Mouse (Mus musculus) lung, embryonic 16.5 days (tissue): Measurements from ENCODE around the gene Gng10. TPM values are rescaled to one million over a fixed set of nuclear protein-coding genes. Genes with fewer than 3 reads are reported as not detected.
A peak's percentile ranks its signal among the peaks of the same experiment; 100 is the strongest.

Experiments
- ATAC-seq: fragments of 200-750 bp; cut with Nextera tagmentation; 2 replicates; pipeline ENCODE4 v1.8.0; 2017; ENCODE audit warnings: low read depth, mild to moderate bottlenecking, moderate library complexity
- H3K27ac ChIP-seq: fragments of 300-500 bp; sonication (generic); 2 replicates; pipeline ENCODE4 v1.5.1; 2014; ENCODE audit warnings: mild to moderate bottlenecking, control low read depth, low read length
- H3K27me3 ChIP-seq: fragments of 300-500 bp; sonication (generic); 2 replicates; pipeline ENCODE4 v1.6.1; 2014; ENCODE audit warnings: low read depth, low read length, mixed read lengths; ENCODE audit not compliant: control insufficient read depth, insufficient read depth
- H3K36me3 ChIP-seq: fragments of 300-500 bp; sonication (generic); 2 replicates; pipeline ENCODE4 v1.6.1; 2014; ENCODE audit warnings: low read length; ENCODE audit not compliant: control insufficient read depth, insufficient read depth
- H3K4me1 ChIP-seq: fragments of 300-500 bp; sonication (generic); replicated peaks from 2 replicates; pipeline ENCODE4 v1.6.1; 2014; ENCODE audit warnings: low read length, mixed read lengths; ENCODE audit not compliant: control insufficient read depth, insufficient read depth
- H3K4me2 ChIP-seq: fragments of 300-500 bp; sonication (generic); 2 replicates; pipeline ENCODE4 v1.6.1; 2014; ENCODE audit warnings: low read depth, low read length, control low read depth
- H3K4me3 ChIP-seq: fragments of 300-500 bp; sonication (generic); 2 replicates; pipeline ENCODE4 v1.5.1; 2014; ENCODE audit warnings: mild to moderate bottlenecking, low read length, control low read depth
- H3K9ac ChIP-seq: fragments of 300-500 bp; sonication (generic); 2 replicates; pipeline ENCODE4 v1.6.1; 2014; ENCODE audit warnings: low read length, control low read depth
- H3K9me3 ChIP-seq: fragments of 300-500 bp; sonication (generic); 2 replicates; pipeline ENCODE4 v1.6.1; 2016; ENCODE audit warnings: low read length; ENCODE audit not compliant: control insufficient read depth
- WGBS: fragments of 180-500 bp; shearing (Covaris S2); extraction: QIAGEN DNeasy Blood & Tissue Kit; methylation state at CpG from one replicate; pipeline ENCODE4 v1.1.7; 2014; 5-methylcytosine and 5-hydroxymethylcytosine counted together
- polyA plus RNA-seq: library from polyadenylated mRNA; unstranded; fragments of >200 nt; fragmentation: Nextera tagmentation; extraction: Ambion mirVana; gene quantifications from 2 replicates; pipeline ENCODE4 v1.2.1, GENCODE M21; 2015

Gng10 gene
- polyA plus RNA-seq, 1 experiment from 2014 or later = 119 TPM

GRCm38 (mm10) chr4:59089391-59089790, 54.5 kb downstream of the Gng10 start:
- no peak for ATAC-seq
- H3K36me3 ChIP-seq = no peaks in the 10 kb centered on the region
- H3K9me3 ChIP-seq = no peaks in the 10 kb centered on the region
- no peak overlapping the region for H3K4me2 ChIP-seq
- no peak overlapping the region for H3K4me3 ChIP-seq
- H3K27ac ChIP-seq = 0 out of 2 replicates have a peak overlapping the region, but pooled peaks have one; percentile 6
- WGBS = 19% methylated on average over 1 of the region's 1 CpGs
- no peaks in the 10 kb centered on the region; the same call in 1 of the 2 replicates for H3K4me1 ChIP-seq
- H3K9ac ChIP-seq = no peak overlapping the region
- H3K27me3 ChIP-seq = no peaks in the 10 kb centered on the region

Other genes starting within 250 kb of the Gng10 start
- gene Olfr267, start 247.4 kb upstream of the Gng10 start, polyA plus RNA-seq = not detected in 2 replicates
- 24.9 and 26.1 TPM in 2 replicates for gene Ecpas, start 122.3 kb upstream of the Gng10 start, polyA plus RNA-seq
- 0.16 and 0.30 TPM in 2 replicates for gene Zkscan16, start 91.5 kb upstream of the Gng10 start, polyA plus RNA-seq
- gene Ptgr1, start 48.0 kb upstream of the Gng10 start, polyA plus RNA-seq = 43.5 and 46.9 TPM in 2 replicates
- 7.5 and 14.4 TPM in 2 replicates for gene Dnajc25, start 40.0 kb upstream of the Gng10 start, polyA plus RNA-seq
- gene Gm20503, start 31.9 kb upstream of the Gng10 start, polyA plus RNA-seq = 7.6 and 9.3 TPM in 2 replicates
- not detected in 2 replicates for gene AI481877, start 103.9 kb downstream of the Gng10 start, polyA plus RNA-seq
- 9.7 and 10.5 TPM in 2 replicates for gene Ugcg, start 154.2 kb downstream of the Gng10 start, polyA plus RNA-seq